Mouse (Mus musculus) embryonic fibroblast, embryonic 13.5 days (primary cell): ENCODE measurements around the gene Coq10b.
"Not testable (repeated sequence)": the region's sequence is repeated elsewhere in the genome, so short reads cannot be mapped to it uniquely, and the experiment has no call there.

ENCODE experiments used
- CTCF ChIP-seq: IDR thresholded peaks from 2 replicates; pipeline ENCODE4 v1.5.1; 2011; ENCODE audit warnings: mild to moderate bottlenecking, control low read depth, low read length, moderate library complexity, borderline replicate concordance; ENCODE audit not compliant: insufficient read depth
- POLR2A ChIP-seq: IDR thresholded peaks from 2 replicates; pipeline ENCODE4 v1.6.1; 2011; ENCODE audit warnings: low read depth, mild to moderate bottlenecking, control low read depth, low read length, moderate library complexity

DNA sequence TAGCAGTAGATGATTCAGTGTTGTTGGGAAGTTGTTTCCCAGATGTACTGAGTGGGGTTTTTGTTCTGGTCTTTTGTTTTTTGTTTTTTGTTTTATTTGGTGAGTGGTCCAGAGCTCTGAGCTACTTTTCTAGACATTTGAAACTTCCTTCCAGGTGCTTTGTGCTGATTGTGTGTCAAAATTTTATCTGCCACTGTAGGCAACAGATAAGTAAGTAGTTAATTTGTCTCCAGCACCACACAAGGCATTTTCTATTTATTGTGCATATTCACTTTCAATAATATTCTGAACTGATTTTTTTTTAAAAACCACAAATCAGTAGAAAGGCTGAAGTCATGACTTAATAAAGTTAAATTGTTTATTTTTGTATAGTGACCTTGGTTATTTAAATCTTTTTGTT is 19.8 kb downstream of the Coq10b start:
- not testable (repeated sequence) for TF ChIP-seq CTCF, POLR2A
